Mouse (Mus musculus): Measurements from ENCODE around the gene Gpr12.
"Not testable (repeated sequence)": the region's sequence is repeated elsewhere in the genome, so short reads cannot be mapped to it uniquely, and the experiment has no call there.

The Gpr12 gene

GRCm38 (mm10) chr5:146586357-146587070, 1.5 kb upstream of the Gpr12 start:
- DNase-seq (ENCODE audit: low read depth, low spot score), result peak; percentile 28

DNA sequence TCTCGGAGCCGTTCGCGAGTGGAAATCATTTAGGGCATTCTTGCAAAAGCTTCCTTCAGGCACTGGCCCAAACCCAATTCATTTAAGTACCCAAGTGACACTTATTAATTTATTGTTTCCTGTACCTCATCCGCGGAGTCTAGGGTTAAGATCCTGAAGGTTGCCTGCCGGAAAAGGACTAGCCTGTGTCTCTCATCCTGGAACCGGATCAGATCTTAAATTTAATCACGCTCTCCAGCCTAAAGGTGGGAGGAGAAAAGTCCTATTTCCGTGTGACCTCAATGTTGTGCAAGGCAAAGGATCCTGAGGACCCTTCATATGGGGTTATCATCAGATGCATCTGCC, 240 bp upstream of the Gpr12 start:
- no peak for DNase-seq (ENCODE audit: low read depth, low spot score)

- no peak for DNase-seq (ENCODE audit: low read depth, low spot score)
Observed at GRCm38 (mm10) chr5:146584156-146584477, 922 bp downstream of the Gpr12 start.

- DNase-seq (ENCODE audit: low read depth, low spot score), result peak; percentile 25
Observed at GRCm38 (mm10) chr5:146576668-146577067, 8.4 kb downstream of the Gpr12 start.

DNA sequence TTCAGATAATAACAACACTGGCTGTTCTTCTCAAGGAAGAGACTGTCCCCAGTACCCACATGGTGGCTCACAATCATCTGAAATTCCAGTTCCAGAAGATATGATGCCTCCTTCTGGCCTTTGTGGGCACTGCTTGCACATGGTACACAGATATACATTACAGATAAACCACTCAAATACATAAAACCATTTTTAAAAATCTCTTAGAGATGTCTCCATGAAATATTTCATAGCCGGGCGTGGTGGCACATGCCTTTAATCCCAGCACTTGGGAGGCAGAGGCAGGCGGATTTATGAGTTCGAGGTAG, 12.3 kb downstream of the Gpr12 start:
- not testable (repeated sequence) for DNase-seq (ENCODE audit: low read depth, low spot score)

DNA sequence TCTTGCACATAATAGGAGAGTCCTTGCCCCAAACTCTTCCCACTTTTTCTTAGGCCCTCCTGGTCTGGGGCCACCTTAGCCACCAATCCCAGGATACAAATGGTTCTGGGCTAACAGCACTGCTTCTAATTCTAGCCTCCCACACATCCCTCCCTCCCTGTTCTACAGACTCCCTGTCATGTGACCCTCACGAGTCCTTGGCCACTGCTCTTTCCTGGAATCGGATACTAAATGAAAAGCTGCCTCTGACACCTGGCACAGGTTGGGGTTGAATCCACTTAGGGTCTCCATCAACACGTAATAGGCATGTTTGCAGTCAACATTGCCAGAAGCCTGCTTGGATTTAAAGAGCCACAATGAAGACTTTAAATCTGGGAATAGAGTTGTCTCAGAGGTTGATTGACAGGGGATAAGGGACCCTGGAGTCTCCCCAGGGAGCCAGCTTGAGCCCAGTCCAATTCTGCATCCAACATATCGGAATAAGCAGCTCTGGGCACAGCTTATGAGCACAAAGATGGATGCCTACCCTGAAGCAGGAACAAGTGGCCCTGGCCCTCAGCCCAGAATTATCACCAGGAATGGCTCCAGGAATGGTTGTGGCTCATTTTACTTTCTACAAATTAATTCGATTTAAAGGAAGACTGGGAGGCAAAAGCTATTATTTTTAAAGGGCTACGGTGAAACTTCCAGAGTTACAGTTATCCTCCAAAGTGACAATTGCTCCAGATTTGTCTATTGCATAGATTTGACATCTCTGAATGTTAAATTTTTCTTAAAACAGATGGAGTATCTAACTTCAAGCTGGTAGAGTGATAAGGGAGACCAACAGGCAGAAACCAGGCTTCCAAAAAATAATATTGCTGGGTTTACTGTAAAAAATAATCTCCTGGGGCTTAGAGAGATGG, 13.0 kb downstream of the Gpr12 start:
- DNase-seq (ENCODE audit: low read depth, low spot score), result not testable (repeated sequence)

DNA sequence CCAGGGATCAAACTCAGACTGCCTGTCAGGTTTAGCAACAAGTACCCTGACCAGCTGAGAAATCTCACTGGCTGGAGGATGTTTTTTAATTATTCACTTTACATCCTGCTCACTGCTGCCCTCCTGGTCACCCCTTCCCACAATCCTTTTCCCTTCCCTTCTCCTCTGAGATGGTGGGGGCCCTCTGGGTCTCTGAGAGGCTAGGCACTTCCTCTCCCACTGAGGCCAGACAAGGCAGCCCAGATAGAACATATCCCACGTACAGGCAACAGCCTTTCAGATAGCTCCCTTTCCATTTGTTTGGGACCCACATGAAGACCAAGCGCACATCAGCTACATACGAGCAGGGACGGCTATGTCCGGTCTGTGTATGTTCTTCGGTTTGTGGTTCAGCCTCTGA, 14.9 kb downstream of the Gpr12 start:
- not testable (repeated sequence) for DNase-seq (ENCODE audit: low read depth, low spot score)

DNA sequence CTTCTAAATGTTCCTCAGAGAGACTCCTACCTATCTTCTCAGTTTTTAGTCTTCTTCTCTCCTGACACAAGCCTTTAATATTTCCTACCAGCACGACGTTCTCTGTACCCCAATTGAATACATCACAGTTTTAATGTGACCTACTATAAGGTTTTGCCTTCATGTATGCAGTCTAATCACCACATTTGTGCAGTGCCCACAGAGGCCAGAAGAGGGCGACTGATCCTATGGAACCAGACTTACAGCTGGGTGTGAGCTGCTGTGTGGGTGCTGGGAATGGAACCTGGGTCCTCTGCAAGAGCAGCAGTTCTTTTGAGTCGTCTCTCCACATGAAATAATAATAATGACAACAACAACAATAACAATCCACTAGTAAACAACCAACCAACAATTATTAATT, 18.0 kb downstream of the Gpr12 start:
- DNase-seq (ENCODE audit: low read depth, low spot score), result peak; percentile 72

GRCm38 (mm10) chr5:146564259-146564658, 20.8 kb downstream of the Gpr12 start:
- DNase-seq (ENCODE audit: low read depth, low spot score), result no peak

DNA sequence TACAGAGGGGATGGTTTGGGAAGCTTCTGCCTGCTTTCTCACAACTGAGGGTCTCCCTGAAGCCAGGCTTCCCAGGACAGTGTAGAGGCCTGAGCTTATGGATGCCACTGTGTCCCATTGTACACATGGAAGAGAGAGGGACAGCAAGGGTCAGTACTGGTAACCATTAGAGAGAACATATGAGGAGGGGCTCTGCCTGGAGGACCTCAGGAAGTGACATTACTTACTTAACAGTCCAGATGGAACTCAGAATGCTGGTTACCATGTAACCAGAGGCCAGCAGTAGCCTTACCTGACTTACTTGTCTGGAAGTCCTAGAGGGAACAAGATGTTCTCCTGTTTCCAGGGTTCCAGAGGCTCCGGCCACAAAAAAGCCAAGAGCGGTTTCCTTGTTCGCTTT, 29.2 kb downstream of the Gpr12 start, which contains the start of gene Gm3415:
Gene Gm3415, plus strand, starts transcription at position 301 of the 400 bp plus-strand sequence.
- DNase-seq (ENCODE audit: low read depth, low spot score), result not testable (repeated sequence)

DNA sequence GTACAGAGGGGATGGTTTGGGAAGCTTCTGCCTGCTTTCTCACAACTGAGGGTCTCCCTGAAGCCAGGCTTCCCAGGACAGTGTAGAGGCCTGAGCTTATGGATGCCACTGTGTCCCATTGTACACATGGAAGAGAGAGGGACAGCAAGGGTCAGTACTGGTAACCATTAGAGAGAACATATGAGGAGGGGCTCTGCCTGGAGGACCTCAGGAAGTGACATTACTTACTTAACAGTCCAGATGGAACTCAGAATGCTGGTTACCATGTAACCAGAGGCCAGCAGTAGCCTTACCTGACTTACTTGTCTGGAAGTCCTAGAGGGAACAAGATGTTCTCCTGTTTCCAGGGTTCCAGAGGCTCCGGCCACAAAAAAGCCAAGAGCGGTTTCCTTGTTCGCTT, 47.7 kb downstream of the Gpr12 start, which contains the start of gene Gm3409:
Gene Gm3409, plus strand, starts transcription at position 301 of the 400 bp plus-strand sequence.
- DNase-seq (ENCODE audit: low read depth, low spot score), result not testable (repeated sequence)
